Mouse (Mus musculus): ENCODE measurements around the gene Nrbp1.

The Nrbp1 gene

GRCm38 (mm10) chr5:31298486-31298885, 57.8 kb downstream of the Nrbp1 start:
- in situ Hi-C loops (cut with MboI; ENCODE audit: low pct_unique_long_range_greater_than_20kb in 1 of 2, low sequenced_read_pairs in 2 of 2, unreplicated experiment in 1 of 2) = no loop called here

All from mouse embryonic stem cell (cell line).